Mouse (Mus musculus) CD8-positive naive resting alpha-beta T cell, adult 2 months (primary cell): ENCODE data around the gene Ceacam15.

Experiments
- DNase-seq, 2 experiments: peaks; one replicate each; pipeline ENCODE4 v3.0.0; 2022; ENCODE audit warnings: low read depth in 2 of 2, low spot score in 2 of 2

The Ceacam15 gene

GRCm38 (mm10) chr7:16631025-16631424, 44.5 kb downstream of the Ceacam15 start:
- no peak for DNase-seq

- DNase-seq: peak; percentile 58 to 68
These were observed 45.8 kb downstream of the Ceacam15 start for GRCm38 (mm10) chr7:16629598-16630296.

- DNase-seq: peak; percentile 59 to 68
These were observed 47.3 kb downstream of the Ceacam15 start for GRCm38 (mm10) chr7:16628096-16628771.

- no peak for DNase-seq
These were observed 51.8 kb downstream of the Ceacam15 start for GRCm38 (mm10) chr7:16623687-16624086.

GRCm38 (mm10) chr7:16623131-16623530, 52.4 kb downstream of the Ceacam15 start:
- DNase-seq: no peak
